Mouse (Mus musculus): ENCODE data around the gene Samd11. TPM values are rescaled to one million over a fixed set of nuclear protein-coding genes. Genes with fewer than 3 reads are reported as not detected.

Gene Samd11
- polyA plus RNA-seq (2014; fragmentation: Nextera tagmentation; extraction: Ambion mirVana), result 0.35 and 0.56 TPM in 2 replicates

DNA sequence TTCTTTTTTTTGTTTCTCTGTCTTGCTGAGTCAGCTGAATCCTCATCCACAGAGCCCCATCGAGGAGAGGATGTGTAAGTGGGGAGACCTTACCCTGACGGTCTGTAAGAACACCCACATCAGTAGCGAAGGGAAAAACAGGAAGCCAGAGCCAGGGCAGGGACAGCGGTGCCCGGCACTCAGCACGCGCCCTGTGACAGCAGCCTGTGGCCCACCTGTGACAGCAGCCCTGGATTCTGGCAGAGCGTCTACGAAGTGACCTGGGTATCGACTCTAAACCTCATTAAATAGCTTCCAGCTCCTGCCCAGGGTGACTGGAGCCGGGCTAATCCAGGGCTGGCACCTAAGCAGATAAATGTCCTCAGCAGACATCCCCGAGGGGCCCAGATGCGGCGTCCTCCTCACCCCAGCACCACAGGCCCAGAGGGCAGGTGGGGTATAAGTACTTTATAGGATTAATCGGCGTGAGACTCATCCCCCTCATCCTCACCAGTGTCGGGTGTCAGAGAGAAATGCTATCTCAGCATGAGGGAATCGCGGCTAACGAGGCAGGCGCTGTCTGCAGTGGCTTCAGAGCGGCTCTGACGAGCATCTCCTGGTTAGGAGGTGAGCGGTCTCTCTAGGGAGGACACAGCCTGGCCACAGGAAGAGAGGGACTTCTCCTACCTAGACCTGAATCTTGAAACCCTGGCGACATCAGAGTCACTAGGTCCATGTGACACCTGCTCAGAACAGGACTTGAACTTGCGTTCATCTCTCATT, at the start of gene Samd11:
Gene Samd11, minus strand, starts transcription at position 580 of the 762 bp plus-strand sequence.
- H3K4me3 ChIP-seq (ENCODE audit: low read depth, low read length), result peak within 1 kb of the TSS; percentile 15; the same call in 1 of the 2 replicates
- no peaks in the 10 kb centered on the region for H3K4me1 ChIP-seq (ENCODE audit: control insufficient read depth, insufficient read depth, low read length)
- H3K36me3 ChIP-seq (ENCODE audit: control insufficient read depth, insufficient read depth, low read length), result no peaks in the 10 kb centered on the region
- H3K27me3 ChIP-seq (replicated peaks; ENCODE audit: control insufficient read depth, insufficient read depth, low read length), result peaks cover 24% of the 10 kb centered on the region
- DNase-seq (ENCODE audit: low spot score) (no peak), ATAC-seq (ENCODE audit: low read depth) (peak; percentile 28; the same call in 1 of the 2 replicates)
- H3K9ac ChIP-seq (ENCODE audit: low read depth, low read length), result no peak within 1 kb of the TSS; the same call in 1 of the 2 replicates
- no peak within 1 kb of the TSS for H3K27ac ChIP-seq (replicated peaks; ENCODE audit: low read depth, low read length)
- 4% methylated on average over 26 of the region's 26 CpGs for WGBS
- peak within 1 kb of the TSS; percentile 36; the same call in 1 of the 2 replicates for H3K4me2 ChIP-seq (ENCODE audit: low read depth, low read length)
- H3K9me3 ChIP-seq (ENCODE audit: control insufficient read depth, low read length), result no peaks in the 10 kb centered on the region

GRCm38 (mm10) chr4:156254361-156255077, 938 bp downstream of the Samd11 start:
- DNase-seq (ENCODE audit: low spot score) (no peak), ATAC-seq (ENCODE audit: low read depth) (peak; percentile 27; the same call in 1 of the 2 replicates)
- Histone ChIP-seq H3K9ac (ENCODE audit: low read depth, low read length) (no peak overlapping the region; the same call in 1 of the 2 replicates), H3K27me3 (replicated peaks; ENCODE audit: control insufficient read depth, insufficient read depth, low read length) (peaks cover 24% of the 10 kb centered on the region), H3K9me3 (ENCODE audit: control insufficient read depth, low read length) (no peaks in the 10 kb centered on the region), H3K27ac (replicated peaks; ENCODE audit: low read depth, low read length) (no peak overlapping the region), H3K4me3 (ENCODE audit: low read depth, low read length) (peak overlapping the region; percentile 15; the same call in 1 of the 2 replicates), H3K4me1 (ENCODE audit: control insufficient read depth, insufficient read depth, low read length) (no peaks in the 10 kb centered on the region), H3K36me3 (ENCODE audit: control insufficient read depth, insufficient read depth, low read length) (no peaks in the 10 kb centered on the region), H3K4me2 (ENCODE audit: low read depth, low read length) (peak overlapping the region; percentile 36; the same call in 1 of the 2 replicates)
- WGBS, result 1% methylated on average over 27 of the region's 30 CpGs

- no peak for ATAC-seq (ENCODE audit: low read depth)
These were observed 2.4 kb downstream of the Samd11 start for GRCm38 (mm10) chr4:156253043-156253442.

GRCm38 (mm10) chr4:156252619-156253018, 2.8 kb downstream of the Samd11 start:
- Histone ChIP-seq H3K36me3 (ENCODE audit: control insufficient read depth, insufficient read depth, low read length) (peaks cover 17% of the 10 kb centered on the region), H3K4me2 (ENCODE audit: low read depth, low read length) (no peak overlapping the region), H3K4me3 (ENCODE audit: low read depth, low read length) (no peak overlapping the region), H3K4me1 (ENCODE audit: control insufficient read depth, insufficient read depth, low read length) (no peaks in the 10 kb centered on the region), H3K9me3 (ENCODE audit: control insufficient read depth, low read length) (no peaks in the 10 kb centered on the region), H3K27me3 (replicated peaks; ENCODE audit: control insufficient read depth, insufficient read depth, low read length) (peaks cover 24% of the 10 kb centered on the region), H3K9ac (ENCODE audit: low read depth, low read length) (no peak overlapping the region), H3K27ac (replicated peaks; ENCODE audit: low read depth, low read length) (no peak overlapping the region)
- 41% methylated on average over 3 of the region's 3 CpGs for WGBS
- ATAC-seq (ENCODE audit: low read depth) (no peak), DNase-seq (ENCODE audit: low spot score) (no peak)

More at GRCm38 (mm10) chr4:156253043-156253442, 2.4 kb downstream of the Samd11 start:
- Histone ChIP-seq H3K4me3 (ENCODE audit: low read depth, low read length) (no peak overlapping the region), H3K27ac (replicated peaks; ENCODE audit: low read depth, low read length) (no peak overlapping the region), H3K4me2 (ENCODE audit: low read depth, low read length) (no peak overlapping the region), H3K4me1 (ENCODE audit: control insufficient read depth, insufficient read depth, low read length) (no peaks in the 10 kb centered on the region), H3K27me3 (replicated peaks; ENCODE audit: control insufficient read depth, insufficient read depth, low read length) (peaks cover 24% of the 10 kb centered on the region), H3K36me3 (ENCODE audit: control insufficient read depth, insufficient read depth, low read length) (peaks cover 13% of the 10 kb centered on the region; the same call in 1 of the 2 replicates), H3K9ac (ENCODE audit: low read depth, low read length) (no peak overlapping the region), H3K9me3 (ENCODE audit: control insufficient read depth, low read length) (no peaks in the 10 kb centered on the region)
- no peak for DNase-seq (ENCODE audit: low spot score)
- 44% methylated on average over 7 of the region's 7 CpGs for WGBS

- Histone ChIP-seq H3K4me3 (ENCODE audit: low read depth, low read length) (no peak overlapping the region), H3K27ac (replicated peaks; ENCODE audit: low read depth, low read length) (no peak overlapping the region), H3K27me3 (replicated peaks; ENCODE audit: control insufficient read depth, insufficient read depth, low read length) (peaks cover 24% of the 10 kb centered on the region), H3K9me3 (ENCODE audit: control insufficient read depth, low read length) (no peaks in the 10 kb centered on the region), H3K36me3 (ENCODE audit: control insufficient read depth, insufficient read depth, low read length) (peaks cover 22% of the 10 kb centered on the region), H3K4me2 (ENCODE audit: low read depth, low read length) (no peak overlapping the region), H3K4me1 (ENCODE audit: control insufficient read depth, insufficient read depth, low read length) (no peaks in the 10 kb centered on the region), H3K9ac (ENCODE audit: low read depth, low read length) (no peak overlapping the region)
- WGBS, result 32% methylated on average over 6 of the region's 7 CpGs
- DNase-seq (ENCODE audit: low spot score) (no peak), ATAC-seq (ENCODE audit: low read depth) (no peak)
These were observed 3.3 kb downstream of the Samd11 start for GRCm38 (mm10) chr4:156252140-156252539.

- ATAC-seq (ENCODE audit: low read depth) (no peak; the same call in 1 of the 2 replicates), DNase-seq (ENCODE audit: low spot score) (no peak)
- Histone ChIP-seq H3K27ac (replicated peaks; ENCODE audit: low read depth, low read length) (no peak overlapping the region), H3K4me1 (ENCODE audit: control insufficient read depth, insufficient read depth, low read length) (no peaks in the 10 kb centered on the region), H3K4me2 (ENCODE audit: low read depth, low read length) (no peak overlapping the region), H3K4me3 (ENCODE audit: low read depth, low read length) (no peak overlapping the region), H3K9me3 (ENCODE audit: control insufficient read depth, low read length) (no peaks in the 10 kb centered on the region), H3K27me3 (replicated peaks; ENCODE audit: control insufficient read depth, insufficient read depth, low read length) (peaks cover 24% of the 10 kb centered on the region), H3K9ac (ENCODE audit: low read depth, low read length) (no peak overlapping the region), H3K36me3 (ENCODE audit: control insufficient read depth, insufficient read depth, low read length) (peaks cover 32% of the 10 kb centered on the region)
- 67% methylated on average over 8 of the region's 8 CpGs for WGBS
These were observed 4.4 kb downstream of the Samd11 start for GRCm38 (mm10) chr4:156251081-156251480.

DNA sequence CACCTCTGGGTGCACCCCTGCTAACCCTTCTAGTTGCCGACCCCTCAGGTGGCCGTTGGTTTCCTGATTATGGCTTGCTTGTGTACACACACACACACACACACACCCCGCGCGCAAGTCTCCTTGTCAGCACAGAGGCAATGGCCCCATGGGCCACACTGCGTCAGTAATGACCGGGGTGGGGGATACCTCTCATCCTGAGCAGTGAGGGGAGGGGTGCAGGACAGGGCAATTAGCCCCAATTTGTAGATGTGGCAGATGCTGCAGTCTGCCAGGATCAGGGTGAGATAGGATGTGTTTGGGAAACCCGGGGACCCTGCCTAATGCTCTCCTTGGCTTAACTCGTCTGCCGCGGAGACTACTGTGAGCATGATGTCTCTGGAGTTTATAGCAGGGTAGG, 5.9 kb downstream of the Samd11 start:
- H3K4me1 ChIP-seq (ENCODE audit: control insufficient read depth, insufficient read depth, low read length), result no peaks in the 10 kb centered on the region
- peaks cover 12% of the 10 kb centered on the region for H3K27me3 ChIP-seq (replicated peaks; ENCODE audit: control insufficient read depth, insufficient read depth, low read length)
- WGBS, result 66% methylated on average over 11 of the region's 11 CpGs
- no peak overlapping the region for H3K4me3 ChIP-seq (ENCODE audit: low read depth, low read length)
- no peak overlapping the region for H3K9ac ChIP-seq (ENCODE audit: low read depth, low read length)
- ATAC-seq (ENCODE audit: low read depth) (no peak), DNase-seq (ENCODE audit: low spot score) (no peak)
- H3K9me3 ChIP-seq (ENCODE audit: control insufficient read depth, low read length), result no peaks in the 10 kb centered on the region
- no peak overlapping the region for H3K27ac ChIP-seq (replicated peaks; ENCODE audit: low read depth, low read length)
- peaks cover 46% of the 10 kb centered on the region for H3K36me3 ChIP-seq (ENCODE audit: control insufficient read depth, insufficient read depth, low read length)
- H3K4me2 ChIP-seq (ENCODE audit: low read depth, low read length), result no peak overlapping the region

DNA sequence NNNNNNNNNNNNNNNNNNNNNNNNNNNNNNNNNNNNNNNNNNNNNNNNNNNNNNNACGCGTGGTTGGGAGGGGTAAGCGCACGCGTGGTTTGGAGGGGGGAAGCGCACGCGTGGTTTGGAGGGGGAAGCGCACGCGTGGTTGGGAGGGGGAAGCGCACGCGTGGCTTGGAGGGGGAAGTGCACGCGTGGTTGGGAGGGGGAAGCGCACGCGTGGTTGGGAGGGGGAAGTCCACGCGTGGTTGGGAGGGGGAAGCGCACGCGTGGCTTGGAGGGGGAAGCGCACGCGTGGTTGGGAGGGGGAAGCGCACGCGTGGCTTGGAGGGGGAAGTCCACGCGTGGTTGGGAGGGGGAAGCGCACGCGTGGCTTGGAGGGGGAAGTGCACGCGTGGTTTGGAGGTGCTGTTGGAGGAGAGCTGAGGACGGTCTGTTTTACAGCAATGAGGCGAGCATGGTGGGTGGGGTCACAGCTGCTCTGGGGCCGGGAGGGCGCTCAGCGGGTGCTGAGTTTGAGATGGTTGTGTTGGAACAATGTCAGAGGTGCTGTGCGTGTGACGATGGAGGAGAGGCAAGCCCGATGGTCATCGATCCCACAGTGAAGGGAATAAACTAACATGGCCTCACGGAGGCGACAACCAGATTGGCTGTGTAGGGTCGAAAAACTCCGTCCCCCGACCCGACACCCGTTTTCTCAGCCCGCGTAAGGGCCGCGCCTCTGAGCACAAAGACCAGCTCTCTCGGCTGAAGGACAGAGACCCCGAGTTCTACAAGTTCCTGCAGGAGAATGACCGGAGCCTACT, 18.6 kb downstream of the Samd11 start:
- Histone ChIP-seq H3K4me3 (ENCODE audit: low read depth, low read length) (peak overlapping the region; percentile 91), H3K27me3 (replicated peaks; ENCODE audit: control insufficient read depth, insufficient read depth, low read length) (no peaks in the 10 kb centered on the region), H3K4me2 (ENCODE audit: low read depth, low read length) (peak overlapping the region; percentile 93), H3K36me3 (ENCODE audit: control insufficient read depth, insufficient read depth, low read length) (peaks cover 59% of the 10 kb centered on the region), H3K4me1 (ENCODE audit: control insufficient read depth, insufficient read depth, low read length) (peaks cover 4% of the 10 kb centered on the region; the same call in 1 of the 2 replicates), H3K9ac (ENCODE audit: low read depth, low read length) (peak overlapping the region; percentile 76), H3K27ac (replicated peaks; ENCODE audit: low read depth, low read length) (peak overlapping the region; percentile 90), H3K9me3 (ENCODE audit: control insufficient read depth, low read length) (no peaks in the 10 kb centered on the region)
- 28% methylated on average over 54 of the region's 60 CpGs for WGBS
- DNase-seq (ENCODE audit: low spot score), result no peak
- ATAC-seq (ENCODE audit: low read depth), result no peak

All from embryonic facial prominence, embryonic 14.5 days (tissue).